Comparison of ENCODE assay signal across 32 mouse cellular contexts in genomic region chr13:99782883-99783721, GRCm38 (mm10).
DNase-seq lines count a peak whose midpoint lies in the region; ATAC-seq and TF ChIP-seq lines count a peak whose summit lies in the region.
"Had no signal": no experiment of that assay in that cellular context is flagged by ENCODE, and none has a peak within 500 bp of the region (broad histone marks: within the 10 kb centered on the region; RNA-seq: fewer than 3 reads in every experiment).

No protein-coding gene starts in this region.

- 78% methylated on average over 15 of the region's 15 CpGs for WGBS in liver, embryonic 11.5 days
- 78% methylated on average over 15 of the region's 15 CpGs for WGBS in liver, postnatal 0 days (ENCODE audit: insufficient replicate concordance)
- 66% methylated on average over 15 of the region's 15 CpGs for WGBS in limb, embryonic 14.5 days

- no peak overlapping the region for H3K9ac ChIP-seq in liver, embryonic 11.5 days (ENCODE audit: low read depth, low read length)
- no peak overlapping the region for H3K9ac ChIP-seq in liver, postnatal 0 days (replicated peaks)
- H3K9ac ChIP-seq in limb, embryonic 14.5 days (ENCODE audit: low read depth, low read length, severe bottlenecking), result no peak overlapping the region
- H3K9ac ChIP-seq: embryonic facial prominence, embryonic 12.5 days; forebrain, embryonic 15.5 days; heart, embryonic 13.5 days; hindbrain, embryonic 14.5 days; limb, embryonic 12.5 days; liver, embryonic 13.5 days; neural tube, embryonic 15.5 days had no signal

- H3K36me3 ChIP-seq in liver, embryonic 11.5 days (ENCODE audit: control insufficient read depth, insufficient read depth, low read length), result no peaks in the 10 kb centered on the region
- no peaks in the 10 kb centered on the region for H3K36me3 ChIP-seq in liver, postnatal 0 days (replicated peaks; ENCODE audit: insufficient read depth, low read length)
- no peaks in the 10 kb centered on the region for H3K36me3 ChIP-seq in limb, embryonic 14.5 days (ENCODE audit: control insufficient read depth, insufficient read depth, low read length)
- H3K36me3 ChIP-seq: embryonic facial prominence, embryonic 12.5 days; forebrain, embryonic 10.5 days; forebrain, embryonic 15.5 days; G1E; heart, embryonic 13.5 days; limb, embryonic 12.5 days; liver, embryonic 13.5 days; neural tube, embryonic 15.5 days had no signal

- TF ChIP-seq EP300 in liver, postnatal 0 days (IDR thresholded peaks at IDR 0.05; ENCODE audit: low read depth), result no peak

- DNase-seq in heart, adult 11 months, result peak; percentile 46
- DNase-seq in heart, adult 9 months (ENCODE audit: low spot score in 2 of 2), result no peak
- DNase-seq in liver, embryonic 11.5 days (ENCODE audit: low spot score), result peak; percentile 14
- no peak for DNase-seq in liver, postnatal 0 days
- peak; percentile 45 for DNase-seq in R1 (ENCODE audit: low read depth, low spot score)
- DNase-seq in limb, embryonic 14.5 days (ENCODE audit: low spot score), result peak; percentile 42
- no peak for DNase-seq in layer of hippocampus, adult 9-11 months
- DNase-seq: adrenal gland, postnatal 14 days; cerebellum, adult 11-12 months; cerebellum, postnatal 10 days; gastrocnemius, adult 2 months; gastrocnemius, postnatal 36 days; heart, adult 2 months; heart, postnatal 10 days; kidney, postnatal 14 days; liver, embryonic 13.5 days; lung, adult 2 months; lung, postnatal 10 days; retina, postnatal 1 day; right cerebral cortex, postnatal 25 days; thymus, postnatal 25 days had no signal

- H3K4me1 ChIP-seq in liver, embryonic 11.5 days (replicated peaks; ENCODE audit: control insufficient read depth, insufficient read depth, low read length), result 0 out of 2 replicates have a peak, but pooled peaks cover 3% of the 10 kb centered on the region
- no peaks in the 10 kb centered on the region for H3K4me1 ChIP-seq in liver, postnatal 0 days (ENCODE audit: insufficient read depth)
- peaks cover 21% of the 10 kb centered on the region for H3K4me1 ChIP-seq in limb, embryonic 14.5 days (ENCODE audit: control insufficient read depth, insufficient read depth, low read length)

- TF ChIP-seq CTCF in liver, postnatal 0 days (IDR thresholded peaks at IDR 0.05; ENCODE audit: low read depth), result no peak

- no peak overlapping the region for H3K4me3 ChIP-seq in liver, embryonic 11.5 days (ENCODE audit: low read depth, low read length)
- no peak overlapping the region for H3K4me3 ChIP-seq in liver, postnatal 0 days (ENCODE audit: low read depth, low read length)
- H3K4me3 ChIP-seq in limb, embryonic 14.5 days (replicated peaks; ENCODE audit: low read length), result no peak overlapping the region
- H3K4me3 ChIP-seq: embryonic facial prominence, embryonic 12.5 days; forebrain, embryonic 10.5 days; forebrain, embryonic 15.5 days; gastrocnemius, adult 2 months; heart, adult 2 months; heart, embryonic 13.5 days; limb, embryonic 12.5 days; liver, embryonic 13.5 days; neural tube, embryonic 15.5 days had no signal

- H3K27me3 ChIP-seq in liver, embryonic 11.5 days (replicated peaks; ENCODE audit: control insufficient read depth, insufficient read depth, low read length), result no peaks in the 10 kb centered on the region
- H3K27me3 ChIP-seq in liver, postnatal 0 days (ENCODE audit: insufficient read depth, low read length), result no peaks in the 10 kb centered on the region
- no peaks in the 10 kb centered on the region for H3K27me3 ChIP-seq in limb, embryonic 14.5 days (ENCODE audit: control insufficient read depth, insufficient read depth, low read length)
- H3K27me3 ChIP-seq: embryonic facial prominence, embryonic 12.5 days; forebrain, embryonic 15.5 days; heart, embryonic 13.5 days; limb, embryonic 12.5 days; neural tube, embryonic 15.5 days had no signal

- no peak overlapping the region for H3K4me2 ChIP-seq in liver, embryonic 11.5 days
- H3K4me2 ChIP-seq in liver, postnatal 0 days (ENCODE audit: low read depth, low read length), result no peak overlapping the region
- no peak overlapping the region for H3K4me2 ChIP-seq in limb, embryonic 14.5 days (replicated peaks; ENCODE audit: low read depth, low read length, severe bottlenecking)
- H3K4me2 ChIP-seq: embryonic facial prominence, embryonic 12.5 days; forebrain, embryonic 15.5 days; heart, embryonic 13.5 days; hindbrain, embryonic 14.5 days; limb, embryonic 12.5 days; liver, embryonic 13.5 days; neural tube, embryonic 15.5 days had no signal

- no peak overlapping the region for H3K27ac ChIP-seq in liver, embryonic 11.5 days (ENCODE audit: low read depth, low read length)
- H3K27ac ChIP-seq in liver, postnatal 0 days (ENCODE audit: low read depth), result no peak overlapping the region
- peak overlapping the region; percentile 26; the same call in 1 of the 2 replicates for H3K27ac ChIP-seq in limb, embryonic 14.5 days (replicated peaks; ENCODE audit: low read depth, low read length)
- H3K27ac ChIP-seq: embryonic facial prominence, embryonic 12.5 days; forebrain, embryonic 10.5 days; forebrain, embryonic 15.5 days; gastrocnemius, adult 2 months; heart, adult 2 months; heart, embryonic 13.5 days; hindbrain, embryonic 14.5 days; liver, embryonic 13.5 days; macrophage; neural tube, embryonic 15.5 days had no signal

- no peak for ATAC-seq in liver, embryonic 11.5 days (replicated peaks; ENCODE audit: low FRiP score)
- no peak for ATAC-seq in liver, postnatal 0 days
- ATAC-seq in limb, embryonic 14.5 days (ENCODE audit: low FRiP score, low read depth), result peak; percentile 62
- ATAC-seq: forebrain, embryonic 15.5 days; intestine, postnatal 0 days; Patski had no signal

- no peaks in the 10 kb centered on the region for H3K9me3 ChIP-seq in liver, embryonic 11.5 days (ENCODE audit: control insufficient read depth, low read length)
- H3K9me3 ChIP-seq in liver, postnatal 0 days (ENCODE audit: low read length), result no peaks in the 10 kb centered on the region
- H3K9me3 ChIP-seq in limb, embryonic 14.5 days (ENCODE audit: control insufficient read depth, low read length), result no peaks in the 10 kb centered on the region
- H3K9me3 ChIP-seq: embryonic facial prominence, embryonic 12.5 days; forebrain, embryonic 10.5 days; forebrain, embryonic 15.5 days; heart, embryonic 13.5 days; limb, embryonic 12.5 days; liver, embryonic 13.5 days; neural tube, embryonic 15.5 days had no signal

- TF ChIP-seq POLR2A in limb, embryonic 14.5 days (IDR thresholded peaks at IDR 0.05; ENCODE audit: borderline replicate concordance, extremely low read depth, insufficient read depth, insufficient read length), result no peak

Comparison
In these comparisons a context has a peak if more than half of its experiments do, and no peak if none do; other contexts are left out.
1. DNase-seq: peak in heart, adult 11 months (single experiment), liver, embryonic 11.5 days (single experiment), R1 (single experiment) and limb, embryonic 14.5 days (single experiment); none in heart, adult 9 months (0 of 2), liver, postnatal 0 days (single experiment) and layer of hippocampus, adult 9-11 months (single experiment).